Mouse (Mus musculus) midbrain, postnatal 0 days (tissue): ENCODE measurements around the gene Smad3. TPM values are rescaled to one million over a fixed set of nuclear protein-coding genes. Genes with fewer than 3 reads are reported as not detected.

Experiments used
- ATAC-seq: fragments of 200-750 bp; cut with Nextera tagmentation; 2 replicates; pipeline ENCODE4 v1.8.0; 2017; ENCODE audit warnings: moderate number of reproducible peaks, mild to moderate bottlenecking, moderate TSS enrichment, moderate library complexity; ENCODE audit not compliant: low FRiP score
- DNase-seq: peaks from one replicate; pipeline ENCODE4 v3.0.0-alpha.2; 2015; ENCODE audit warnings: low spot score
- H3K27ac ChIP-seq: fragments of 300-500 bp; sonication (generic); 2 replicates; pipeline ENCODE4 v1.5.1; 2014; ENCODE audit warnings: low read depth, mild to moderate bottlenecking, low read length, mixed read lengths
- H3K27me3 ChIP-seq: fragments of 300-500 bp; sonication (generic); 2 replicates; pipeline ENCODE4 v1.6.1; 2014; ENCODE audit warnings: low read length, control low read depth, mixed read lengths; ENCODE audit not compliant: insufficient read depth
- H3K36me3 ChIP-seq: fragments of 300-500 bp; sonication (generic); 2 replicates; pipeline ENCODE4 v1.6.1; 2014; ENCODE audit warnings: low read length, control low read depth, mixed read lengths; ENCODE audit not compliant: insufficient read depth
- H3K4me1 ChIP-seq: fragments of 300-500 bp; sonication (generic); 2 replicates; pipeline ENCODE4 v1.6.1; 2014; ENCODE audit warnings: mild to moderate bottlenecking, control low read depth, antibody characterized with exemption, low read length, mixed read lengths; ENCODE audit not compliant: insufficient read depth
- H3K4me2 ChIP-seq: fragments of 300-500 bp; sonication (generic); 2 replicates; pipeline ENCODE4 v1.6.1; 2014; ENCODE audit warnings: low read depth, mild to moderate bottlenecking, low read length, mixed read lengths; ENCODE audit not compliant: poor library complexity, severe bottlenecking
- H3K4me3 ChIP-seq: fragments of 300-500 bp; sonication (generic); 2 replicates; pipeline ENCODE4 v1.5.1; 2014; ENCODE audit warnings: low read depth, mild to moderate bottlenecking, low read length, moderate library complexity
- H3K9ac ChIP-seq: fragments of 300-500 bp; sonication (generic); replicated peaks from 2 replicates; pipeline ENCODE4 v1.6.1; 2014; ENCODE audit warnings: mild to moderate bottlenecking, low read length, moderate library complexity, mixed read lengths; ENCODE audit not compliant: poor library complexity, severe bottlenecking
- H3K9me3 ChIP-seq: fragments of 300-500 bp; sonication (generic); 2 replicates; pipeline ENCODE4 v1.6.1; 2016; ENCODE audit warnings: low read length, control low read depth
- CTCF ChIP-seq: IDR thresholded peaks from 2 replicates; pipeline ENCODE4 v1.5.1; 2016; ENCODE audit warnings: antibody characterized with exemption, mild to moderate bottlenecking
- WGBS: fragments of 180-500 bp; shearing (Covaris S2); extraction: QIAGEN DNeasy Blood & Tissue Kit; methylation state at CpG from one replicate; pipeline ENCODE4 v1.1.7; 2014; 5-methylcytosine and 5-hydroxymethylcytosine counted together
- polyA plus RNA-seq: library from polyadenylated mRNA; unstranded; fragments of >200 nt; fragmentation: Nextera tagmentation; extraction: Ambion mirVana; gene quantifications from 2 replicates; pipeline ENCODE4 v1.2.1, GENCODE M21; 2015
- total RNA-seq: library from RNA; depleted of rRNA; stranded (reverse); fragments of >200 nt; gene quantifications from 2 replicates; pipeline ENCODE4 v1.2.3, GENCODE M21; 2014

Gene Smad3
- total and polyA plus RNA-seq, 2 experiments from 2014 or later, result 4.0 to 20.6 TPM

- TF ChIP-seq CTCF, result no peak
- Histone ChIP-seq H3K4me2 (no peak overlapping the region), H3K4me3 (no peak overlapping the region), H3K27ac (no peak overlapping the region), H3K36me3 (no peaks in the 10 kb centered on the region), H3K9ac (no peak overlapping the region), H3K9me3 (no peaks in the 10 kb centered on the region), H3K27me3 (no peaks in the 10 kb centered on the region), H3K4me1 (peaks cover 8% of the 10 kb centered on the region; the same call in 1 of the 2 replicates)
- WGBS, result 43% methylated on average over 13 of the region's 13 CpGs
- DNase-seq (peak; percentile 74), ATAC-seq (peak; percentile 41; the same call in 1 of the 2 replicates)
These were observed 92.8 kb downstream of the Smad3 start for GRCm38 (mm10) chr9:63664792-63665646.

GRCm38 (mm10) chr9:63664300-63664745, 93.5 kb downstream of the Smad3 start:
- H3K27me3 ChIP-seq, result no peaks in the 10 kb centered on the region
- peaks cover 8% of the 10 kb centered on the region; the same call in 1 of the 2 replicates for H3K4me1 ChIP-seq
- no peak overlapping the region for H3K4me2 ChIP-seq
- ATAC-seq (no peak), DNase-seq (no peak)
- no peaks in the 10 kb centered on the region for H3K36me3 ChIP-seq
- 68% methylated on average over 2 of the region's 2 CpGs for WGBS
- TF ChIP-seq CTCF, result no peak
- H3K9ac ChIP-seq, result no peak overlapping the region
- H3K4me3 ChIP-seq, result no peak overlapping the region
- H3K27ac ChIP-seq, result no peak overlapping the region
- H3K9me3 ChIP-seq, result no peaks in the 10 kb centered on the region

GRCm38 (mm10) chr9:63663222-63663621, 94.6 kb downstream of the Smad3 start:
- no peak overlapping the region for H3K4me3 ChIP-seq
- no peaks in the 10 kb centered on the region for H3K9me3 ChIP-seq
- no peak for DNase-seq
- ATAC-seq, result no peak
- H3K9ac ChIP-seq, result no peak overlapping the region
- H3K4me2 ChIP-seq, result no peak overlapping the region
- no peaks in the 10 kb centered on the region for H3K36me3 ChIP-seq
- no peak for TF ChIP-seq CTCF
- H3K4me1 ChIP-seq, result peaks cover 8% of the 10 kb centered on the region; the same call in 1 of the 2 replicates
- H3K27me3 ChIP-seq, result no peaks in the 10 kb centered on the region
- H3K27ac ChIP-seq, result no peak overlapping the region
- WGBS, result 82% methylated on average over 10 of the region's 10 CpGs

- H3K4me3 ChIP-seq, result no peak overlapping the region
- no peak overlapping the region for H3K9ac ChIP-seq
- no peak overlapping the region for H3K27ac ChIP-seq
- no peak overlapping the region for H3K4me2 ChIP-seq
- no peaks in the 10 kb centered on the region for H3K36me3 ChIP-seq
- no peaks in the 10 kb centered on the region for H3K27me3 ChIP-seq
- no peak for TF ChIP-seq CTCF
- H3K9me3 ChIP-seq, result no peaks in the 10 kb centered on the region
- H3K4me1 ChIP-seq, result peaks cover 8% of the 10 kb centered on the region; the same call in 1 of the 2 replicates
- ATAC-seq (no peak), DNase-seq (no peak)
- 83% methylated on average over 7 of the region's 7 CpGs for WGBS
These were observed 95.0 kb downstream of the Smad3 start for GRCm38 (mm10) chr9:63662759-63663158.

DNA sequence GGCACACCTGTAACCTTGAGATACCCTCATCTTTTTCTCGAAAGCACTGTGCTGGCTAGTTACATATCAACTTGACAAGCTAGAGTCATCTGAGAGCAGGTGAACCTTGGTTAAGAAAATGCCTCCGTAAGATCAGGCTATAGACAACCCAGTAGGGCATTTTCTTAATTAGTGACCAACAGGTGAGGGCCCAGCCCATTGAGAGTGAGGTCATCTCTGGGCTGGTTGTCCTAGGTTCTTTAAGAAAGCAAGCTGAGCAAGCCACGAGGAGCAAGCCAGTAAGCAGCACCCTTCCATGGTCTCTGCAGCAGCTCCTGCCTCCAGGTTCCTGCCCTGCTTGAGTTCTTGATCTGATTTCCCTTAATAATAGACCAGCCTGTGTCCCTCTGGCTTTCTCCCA, 97.1 kb downstream of the Smad3 start:
- no peak for TF ChIP-seq CTCF
- H3K27ac ChIP-seq, result no peak overlapping the region

GRCm38 (mm10) chr9:63660061-63660460, 97.7 kb downstream of the Smad3 start:
- WGBS, result 95% methylated on average over 4 of the region's 4 CpGs
- no peaks in the 10 kb centered on the region for H3K4me1 ChIP-seq
- H3K36me3 ChIP-seq, result no peaks in the 10 kb centered on the region
- ATAC-seq (no peak), DNase-seq (no peak)
- no peak overlapping the region for H3K9ac ChIP-seq
- no peak for TF ChIP-seq CTCF
- no peak overlapping the region for H3K4me3 ChIP-seq
- H3K4me2 ChIP-seq, result no peak overlapping the region
- H3K27me3 ChIP-seq, result no peaks in the 10 kb centered on the region
- no peak overlapping the region for H3K27ac ChIP-seq
- H3K9me3 ChIP-seq, result no peaks in the 10 kb centered on the region

More for the DNA sequence above, 97.1 kb downstream of the Smad3 start:
- H3K4me1 ChIP-seq, result 0 out of 2 replicates have a peak, but pooled peaks cover 2% of the 10 kb centered on the region
- ATAC-seq, result no peak
- no peak for DNase-seq
- no peaks in the 10 kb centered on the region for H3K36me3 ChIP-seq
- no peaks in the 10 kb centered on the region for H3K27me3 ChIP-seq
- 97% methylated on average over 3 of the region's 3 CpGs for WGBS
- H3K9me3 ChIP-seq, result no peaks in the 10 kb centered on the region
- no peak overlapping the region for H3K4me3 ChIP-seq
- H3K9ac ChIP-seq, result no peak overlapping the region
- H3K4me2 ChIP-seq, result no peak overlapping the region
